Mouse (Mus musculus): ENCODE results near the gene Rsu1. TPM values are rescaled to one million over a fixed set of nuclear protein-coding genes. Genes with fewer than 3 reads are reported as not detected.
"Not testable (repeated sequence)": the region's sequence is repeated elsewhere in the genome, so short reads cannot be mapped to it uniquely, and the experiment has no call there.

Gene Rsu1
- total RNA-seq, 2 experiments from 2014 or later, result 30.7 to 36.3 TPM

- intact Hi-C loops (cut with DNase I), result loop anchor here (10.0 kb wide), 1 partner anchor 768 kb away; no protein-coding TSS in a partner anchor
- DNase-seq, result no peak
Measured at GRCm38 (mm10) chr2:13232305-13232704, 38.9 kb downstream of the Rsu1 start.

- intact Hi-C loops (cut with DNase I), result loop anchor here (10.0 kb wide), 1 partner anchor 765 kb away; no protein-coding TSS in a partner anchor
- no peak for DNase-seq
Measured at GRCm38 (mm10) chr2:13229686-13230085, 41.5 kb downstream of the Rsu1 start.

GRCm38 (mm10) chr2:13226031-13226430 is 45.2 kb downstream of the Rsu1 start:
- no peak for DNase-seq
- intact Hi-C loops (cut with DNase I), result no loop called here

GRCm38 (mm10) chr2:13224546-13224945 is 46.7 kb downstream of the Rsu1 start:
- intact Hi-C loops (cut with DNase I), result no loop called here
- DNase-seq, result no peak

- no peak for DNase-seq
Measured at GRCm38 (mm10) chr2:13223451-13223850, 47.8 kb downstream of the Rsu1 start.

GRCm38 (mm10) chr2:13220141-13220540 is 51.1 kb downstream of the Rsu1 start:
- DNase-seq, result no peak
- intact Hi-C loops (cut with DNase I), result no loop called here

More at GRCm38 (mm10) chr2:13223451-13223850, 47.8 kb downstream of the Rsu1 start:
- intact Hi-C loops (cut with DNase I), result no loop called here

- intact Hi-C loops (cut with DNase I), result no loop called here
- no peak for DNase-seq
Measured at GRCm38 (mm10) chr2:13218112-13218511, 53.1 kb downstream of the Rsu1 start.

GRCm38 (mm10) chr2:13206825-13207224 is 64.4 kb downstream of the Rsu1 start:
- intact Hi-C loops (cut with DNase I), result no loop called here
- no peak for DNase-seq

GRCm38 (mm10) chr2:13206367-13206766 is 64.8 kb downstream of the Rsu1 start:
- intact Hi-C loops (cut with DNase I), result no loop called here
- no peak for DNase-seq

- no peak for DNase-seq
- intact Hi-C loops (cut with DNase I), result no loop called here
Measured at GRCm38 (mm10) chr2:13202805-13203475, 68.3 kb downstream of the Rsu1 start.

- intact Hi-C loops (cut with DNase I), result no loop called here
- no peak for DNase-seq
Measured at GRCm38 (mm10) chr2:13199713-13200112, 71.5 kb downstream of the Rsu1 start.

- intact Hi-C loops (cut with DNase I), result no loop called here
- DNase-seq, result no peak
Measured at GRCm38 (mm10) chr2:13199033-13199432, 72.2 kb downstream of the Rsu1 start.

- no peak for DNase-seq
- intact Hi-C loops (cut with DNase I), result no loop called here
Measured at GRCm38 (mm10) chr2:13195540-13195939, 75.7 kb downstream of the Rsu1 start.

- intact Hi-C loops (cut with DNase I), result no loop called here
Measured at GRCm38 (mm10) chr2:13192157-13192556, 79.1 kb downstream of the Rsu1 start.

GRCm38 (mm10) chr2:13190767-13191166 is 80.4 kb downstream of the Rsu1 start:
- intact Hi-C loops (cut with DNase I), result no loop called here

More at GRCm38 (mm10) chr2:13192157-13192556, 79.1 kb downstream of the Rsu1 start:
- DNase-seq, result no peak

GRCm38 (mm10) chr2:13188831-13189495 is 82.3 kb downstream of the Rsu1 start:
- DNase-seq, result no peak
- intact Hi-C loops (cut with DNase I), result no loop called here

More at GRCm38 (mm10) chr2:13190767-13191166, 80.4 kb downstream of the Rsu1 start:
- no peak for DNase-seq

- DNase-seq, result no peak
- intact Hi-C loops (cut with DNase I), result no loop called here
Measured at GRCm38 (mm10) chr2:13183124-13183523, 88.1 kb downstream of the Rsu1 start.

- intact Hi-C loops (cut with DNase I); DNase-seq: not testable (repeated sequence)
Measured at GRCm38 (mm10) chr2:13181899-13182298, 89.3 kb downstream of the Rsu1 start.

GRCm38 (mm10) chr2:13177698-13178395 is 93.4 kb downstream of the Rsu1 start:
- intact Hi-C loops (cut with DNase I), result no loop called here
- DNase-seq, result no peak

GRCm38 (mm10) chr2:13176304-13176620 is 95.0 kb downstream of the Rsu1 start:
- no peak for DNase-seq
- intact Hi-C loops (cut with DNase I), result no loop called here

- intact Hi-C loops (cut with DNase I), result no loop called here
- DNase-seq, result no peak
Measured at GRCm38 (mm10) chr2:13175536-13176303, 95.5 kb downstream of the Rsu1 start.
